Mouse (Mus musculus): ENCODE measurements at regions not wholly inside any gene's neighbourhood (a gene's known extent, or its start where the extent isn't known, plus 50 kb on each side); places are given as distances from the start of the nearest gene placed in this dataset.

DNA sequence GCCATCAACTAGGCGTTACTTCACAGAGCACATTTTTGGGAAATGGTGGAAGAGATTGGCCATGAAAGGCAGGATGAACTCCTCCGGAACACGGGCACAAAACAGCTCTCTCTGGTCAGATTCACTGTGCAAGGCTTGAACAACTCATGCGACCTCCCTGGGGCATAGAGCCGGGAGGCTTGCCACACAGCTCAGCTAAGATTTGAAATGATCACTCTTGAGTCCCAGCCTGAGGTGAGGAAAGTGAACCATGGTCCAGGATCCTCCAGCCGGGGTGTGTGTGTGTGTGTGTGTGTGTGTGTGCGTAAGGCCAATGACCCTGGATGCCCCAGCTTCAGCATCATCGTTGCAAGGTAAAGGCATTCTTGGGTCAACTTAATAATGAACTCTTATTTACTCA lies 237.5 kb downstream of the Gm45692 start:
- DNase-seq = no peak

- no peak for DNase-seq
Measured at GRCm38 (mm10) chr8:26358711-26359136, 239.4 kb downstream of the Gm45692 start.

- no peak for DNase-seq
Measured at GRCm38 (mm10) chr8:26362366-26362765, 243.0 kb downstream of the Gm45692 start.

DNA sequence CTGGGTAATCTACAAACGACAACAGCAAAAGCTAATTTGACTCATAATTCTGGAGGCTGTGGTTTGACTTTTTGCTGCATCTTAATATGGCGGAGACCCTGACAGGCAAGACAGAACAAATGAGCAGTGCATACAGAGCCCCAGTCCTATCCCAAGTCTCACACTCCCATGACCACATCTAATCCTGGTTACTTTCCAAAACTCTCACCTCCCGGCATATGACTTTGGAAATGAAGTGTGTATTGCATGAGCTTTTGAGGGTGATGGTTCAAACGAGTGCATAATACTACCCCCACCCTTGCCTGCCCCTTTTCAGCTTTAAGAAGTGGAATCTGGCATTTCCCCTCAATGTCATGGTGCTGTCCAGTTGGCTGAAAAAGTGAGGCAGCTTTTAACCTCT lies 244.3 kb downstream of the Gm45692 start:
- no peak for DNase-seq

GRCm38 (mm10) chr8:26364637-26365036 lies 245.3 kb downstream of the Gm45692 start:
- DNase-seq = no peak

GRCm38 (mm10) chr8:26380668-26381067 lies 261.3 kb downstream of the Gm45692 start:
- DNase-seq = peak; percentile 20 to 57

DNA sequence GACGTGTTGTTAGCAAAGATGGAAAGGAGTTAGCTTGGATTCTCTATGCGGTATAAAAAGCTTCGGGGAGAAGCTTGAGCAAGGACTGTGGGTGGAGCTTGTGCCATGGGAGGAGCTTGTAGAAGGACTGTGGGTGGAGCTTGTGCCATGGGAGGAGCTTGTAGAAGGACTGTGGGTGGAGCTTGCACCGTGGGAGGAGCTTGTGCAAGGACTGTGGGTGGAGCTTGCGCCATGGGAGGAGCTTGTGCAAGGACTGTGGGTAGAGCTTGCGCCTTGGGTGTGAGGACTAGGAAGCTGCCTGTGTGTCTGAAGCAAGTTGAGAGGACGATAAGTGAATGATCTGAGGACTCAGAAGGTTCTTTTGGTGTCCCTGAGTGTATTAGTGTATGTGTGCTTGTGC lies 263.1 kb downstream of the Gm45692 start:
- DNase-seq = no peak

GRCm38 (mm10) chr8:26383886-26384285 lies 264.6 kb downstream of the Gm45692 start:
- DNase-seq = no peak

DNA sequence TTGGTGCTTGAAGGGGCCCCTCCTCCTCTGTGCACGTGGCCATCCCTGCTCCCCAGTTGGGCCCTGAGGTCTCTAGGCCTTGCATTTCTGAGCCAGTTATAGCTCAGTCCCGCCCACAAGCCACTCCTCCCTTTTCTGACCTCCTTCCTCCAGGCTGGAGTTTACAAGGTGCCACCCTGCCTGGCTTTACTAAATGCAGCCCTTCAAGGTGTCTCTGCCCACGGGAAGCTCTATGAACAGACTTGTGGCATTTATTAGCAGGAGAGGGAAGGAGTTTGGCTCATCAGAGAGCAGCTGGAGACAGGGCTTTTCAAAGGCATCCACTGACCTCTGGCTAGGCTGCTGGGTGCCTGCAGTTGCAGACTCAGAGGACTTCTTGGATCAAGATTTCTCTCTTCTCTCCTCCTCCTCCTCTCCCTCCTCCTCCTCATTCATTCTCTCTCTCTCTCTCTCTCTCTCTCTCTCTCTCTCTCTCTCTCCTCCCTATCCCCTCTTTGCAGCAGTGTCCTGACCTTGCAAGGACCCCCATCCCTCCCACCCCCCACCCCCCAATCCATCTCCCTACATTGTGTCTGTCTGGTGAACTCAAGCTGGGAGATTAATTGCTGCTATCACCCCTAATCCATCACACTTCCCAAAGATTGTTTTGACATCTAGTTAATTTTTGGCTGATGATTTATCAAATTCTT lies 265.1 kb downstream of the Gm45692 start:
- DNase-seq = no peak

- DNase-seq = no peak
Measured at GRCm38 (mm10) chr8:26384994-26385345, 265.6 kb downstream of the Gm45692 start.

- no peak for DNase-seq
Measured at GRCm38 (mm10) chr8:26395061-26395460, 275.7 kb downstream of the Gm45692 start.

GRCm38 (mm10) chr8:26420002-26420401 lies 300.7 kb downstream of the Gm45692 start:
- no peak for DNase-seq

DNA sequence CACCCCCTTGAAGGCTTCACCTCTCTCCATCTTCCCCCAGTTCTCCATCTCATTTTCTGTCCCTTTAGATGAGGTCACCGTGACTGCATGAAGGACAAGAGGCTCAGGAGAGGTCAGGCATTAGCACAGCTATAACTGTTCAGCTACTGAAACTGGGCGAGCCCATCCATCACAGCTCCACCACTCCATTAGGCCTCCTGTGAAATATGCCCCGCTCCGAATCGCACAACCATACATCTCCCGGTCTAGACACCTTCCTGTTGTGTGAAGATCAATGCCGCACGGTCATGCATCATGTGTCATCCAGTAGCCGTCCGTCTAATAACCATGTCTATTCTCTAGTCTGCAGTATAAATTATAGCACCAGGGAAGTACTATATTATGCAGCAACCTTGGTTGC lies 301.2 kb downstream of the Gm45692 start:
- DNase-seq = no peak

DNA sequence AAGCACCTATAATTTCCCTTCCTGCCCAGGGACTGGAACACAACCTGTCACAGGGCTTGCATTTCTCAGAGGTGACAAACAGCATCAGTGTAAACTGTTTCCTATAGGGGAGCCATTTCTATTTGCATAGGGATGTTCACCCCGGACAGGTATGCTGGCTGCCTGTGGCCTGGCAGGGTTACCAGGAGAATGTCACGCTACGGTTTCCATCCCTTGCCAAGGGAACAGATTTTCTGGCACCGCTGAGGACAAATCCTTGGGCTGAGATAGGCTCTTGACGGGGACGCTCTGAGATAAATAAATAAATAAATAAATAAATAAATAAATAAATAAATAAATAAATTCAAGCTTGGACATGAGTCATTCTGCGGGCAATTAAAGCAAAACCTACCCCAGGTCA lies 308.0 kb downstream of the Gm45692 start:
- DNase-seq = no peak

DNA sequence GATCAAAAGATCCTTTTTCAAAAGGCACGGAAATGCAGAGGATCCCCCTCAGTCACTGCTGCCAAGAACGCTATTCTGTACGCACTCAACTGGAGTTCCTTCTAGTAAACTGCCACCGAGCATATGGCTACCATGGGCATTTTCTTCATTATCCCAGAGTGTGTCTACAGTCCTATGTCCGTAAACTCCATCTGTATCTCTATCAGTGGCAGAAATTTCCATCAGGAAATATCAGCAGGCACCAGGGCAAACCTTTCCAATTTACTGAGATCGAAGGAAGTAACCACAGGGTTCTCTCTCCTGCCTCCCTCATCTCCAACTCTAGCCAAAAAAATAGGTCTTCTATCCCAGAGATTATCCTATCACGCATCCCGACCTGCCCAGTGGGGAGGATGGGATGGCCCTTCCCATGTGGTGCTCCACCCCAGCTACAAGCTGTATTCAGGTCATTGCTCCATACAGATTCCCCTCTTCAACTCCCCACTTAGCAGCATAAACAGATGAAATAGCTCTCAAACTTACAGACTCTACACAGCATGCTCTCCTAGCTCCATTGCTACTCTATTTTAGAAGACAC lies 310.5 kb downstream of the Gm45692 start:
- DNase-seq = no peak

- no peak for DNase-seq
Measured at GRCm38 (mm10) chr8:26432161-26432919, 313.0 kb downstream of the Gm45692 start.

DNA sequence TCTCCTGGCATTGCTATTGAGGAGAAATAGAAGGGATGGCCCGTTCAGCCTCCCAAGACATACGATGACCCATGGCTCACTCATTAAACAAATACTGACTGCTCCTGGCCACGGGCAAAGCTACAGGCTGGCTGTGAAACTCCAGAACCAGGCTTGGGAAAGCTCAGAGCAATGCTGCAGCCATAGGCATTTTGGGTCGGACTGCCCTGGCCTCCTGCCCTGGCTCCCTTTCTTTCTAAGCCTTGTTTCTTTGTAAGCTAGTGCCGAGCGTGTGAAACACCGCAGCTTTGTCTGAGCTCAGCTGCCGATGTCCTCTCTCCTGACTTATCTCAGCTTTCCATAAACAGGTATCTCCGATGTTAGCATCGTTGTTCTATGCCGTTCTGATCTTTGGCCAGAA lies 316.9 kb downstream of the Gm45692 start:
- DNase-seq = no peak

GRCm38 (mm10) chr8:26437571-26437970 lies 318.2 kb downstream of the Gm45692 start:
- no peak for DNase-seq

- DNase-seq = no peak
Measured at GRCm38 (mm10) chr8:26438246-26438862, 319.0 kb downstream of the Gm45692 start.

DNA sequence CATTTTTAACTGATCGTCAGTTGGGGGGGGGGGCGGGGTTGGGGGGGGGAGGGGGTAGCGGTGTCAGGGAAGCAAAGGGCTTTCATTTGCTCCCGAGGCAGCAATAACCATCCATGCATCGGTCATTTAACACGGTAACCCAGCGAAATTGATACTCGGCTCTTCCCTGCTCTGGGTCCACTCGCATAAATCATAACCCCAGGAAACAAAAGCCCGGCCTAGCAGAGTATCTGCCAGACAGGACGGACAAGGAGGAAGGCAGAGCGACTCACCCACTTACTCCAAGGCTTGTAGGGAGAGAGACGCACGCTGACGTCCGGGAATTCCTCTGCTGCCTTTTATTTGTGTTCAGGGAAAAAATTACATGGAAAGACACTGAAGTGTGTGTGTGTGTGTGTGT lies 319.5 kb downstream of the Gm45692 start:
- no peak for DNase-seq

DNA sequence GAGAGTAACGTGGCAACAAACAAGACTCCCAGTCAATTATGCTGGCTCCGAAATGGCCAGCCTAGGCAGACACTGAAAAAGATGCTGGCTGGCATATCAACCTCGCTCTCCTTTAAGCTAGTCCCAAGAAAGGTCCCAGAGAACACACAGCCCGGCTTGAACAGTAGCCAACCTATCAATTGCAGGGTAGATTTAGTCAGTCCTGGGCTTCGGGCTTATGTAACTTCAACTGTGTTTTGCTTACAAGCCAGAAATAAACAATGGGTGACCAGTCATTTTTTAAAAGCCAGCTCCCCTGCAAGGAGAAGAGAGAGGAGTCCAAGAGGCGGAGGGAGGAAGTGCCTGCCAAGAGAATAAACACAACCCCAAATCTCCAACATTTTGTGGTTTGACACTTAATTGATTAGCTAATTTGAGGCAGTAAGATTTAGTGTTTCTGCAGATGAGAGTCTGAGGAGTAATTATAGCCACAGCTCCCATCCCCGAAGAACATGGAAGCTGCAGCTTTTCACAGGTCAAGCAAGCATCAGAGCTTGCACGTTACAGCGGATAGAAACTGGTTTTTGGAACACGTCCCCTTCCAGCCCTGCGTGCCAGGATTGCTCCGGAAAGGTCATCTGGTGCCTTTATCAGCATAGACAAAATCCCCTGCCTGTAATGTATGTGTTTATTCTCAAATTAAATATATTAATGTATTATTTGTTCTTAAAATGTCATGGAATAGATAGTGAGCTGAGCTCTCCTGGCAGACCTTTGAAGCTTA lies 322.1 kb downstream of the Gm45692 start:
- DNase-seq = no peak

GRCm38 (mm10) chr8:26443041-26443440 lies 323.7 kb downstream of the Gm45692 start:
- peak; percentile 64 to 67 for DNase-seq

DNA sequence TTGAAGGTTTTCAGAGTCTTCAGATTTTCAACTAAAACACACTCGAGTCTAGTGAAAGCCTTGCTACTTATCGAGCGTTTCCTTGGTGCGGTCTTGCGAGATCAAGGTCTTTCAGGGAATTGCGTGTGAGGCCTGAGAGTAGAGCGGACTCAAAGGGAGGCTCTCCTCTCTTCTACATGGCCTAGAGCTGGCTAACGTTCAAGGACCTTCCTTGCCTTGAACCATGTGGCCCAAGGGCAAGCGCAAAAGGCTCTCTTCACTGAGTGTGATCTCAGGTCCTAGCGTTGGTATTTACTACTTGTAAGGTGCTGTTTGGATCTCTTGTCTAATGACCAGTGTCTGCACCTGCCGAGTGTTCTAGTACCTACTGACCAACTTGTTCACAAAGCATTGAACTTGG lies 324.4 kb downstream of the Gm45692 start:
- no peak for DNase-seq
